Mouse (Mus musculus) brain, embryonic 14.5 days (tissue): ENCODE measurements at regions not wholly inside any gene's neighbourhood (a gene's known extent, or its start where the extent isn't known, plus 50 kb on each side); places are given as distances from the start of the nearest gene placed in this dataset.

Experiments
- CTCF ChIP-seq: fragments of 200-500 bp; IDR thresholded peaks from 2 replicates; pipeline ENCODE4 v1.5.1; 2012; ENCODE audit warnings: inconsistent platforms, mild to moderate bottlenecking, moderate library complexity, borderline replicate concordance; ENCODE audit not compliant: insufficient read depth, insufficient read length; ENCODE audit errors: extremely low read depth
- POLR2A ChIP-seq: fragments of 200-500 bp; IDR thresholded peaks from 2 replicates; pipeline ENCODE4 v1.6.1; 2012; ENCODE audit warnings: mild to moderate bottlenecking, inconsistent platforms, borderline replicate concordance; ENCODE audit not compliant: poor library complexity, insufficient read depth, insufficient read length, severe bottlenecking; ENCODE audit errors: extremely low read depth

DNA sequence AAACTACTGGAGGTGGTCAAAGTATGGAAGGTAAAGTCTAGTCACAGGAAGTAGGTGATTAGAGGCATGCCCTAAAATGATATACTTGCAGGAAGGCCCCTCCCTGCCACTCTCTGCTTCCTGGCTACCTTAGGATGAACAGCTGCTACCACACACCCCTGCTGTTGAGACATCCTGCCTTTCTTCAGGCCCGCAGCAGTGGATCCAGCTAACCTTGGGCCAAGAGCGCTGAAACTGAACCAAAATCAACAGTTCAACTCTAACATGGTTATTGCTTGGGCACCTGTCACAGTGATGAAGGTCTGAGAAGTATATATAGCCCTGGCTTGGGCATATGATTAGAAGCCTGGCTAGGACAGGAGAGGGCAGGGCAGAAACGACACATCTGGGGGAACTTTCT is 352.4 kb downstream of the Prdm2 start:
- TF ChIP-seq POLR2A (no peak), CTCF (no peak)
